Mouse (Mus musculus): ENCODE measurements around the gene Atad5.
"Not testable (repeated sequence)": the region's sequence is repeated elsewhere in the genome, so short reads cannot be mapped to it uniquely, and the experiment has no call there.

Atad5 gene

GRCm38 (mm10) chr11:80088917-80089816 lies at the start of gene Atad5:
Gene Atad5 (plus strand): TSS chr11:80089400.
- peak; percentile 94 for DNase-seq (ENCODE audit: low read depth)

- peak; percentile 75 for DNase-seq (ENCODE audit: low read depth)
These were observed 46.4 kb upstream of the Atad5 start for GRCm38 (mm10) chr11:80042615-80043418.

- no peak for DNase-seq (ENCODE audit: low read depth)
These were observed 45.8 kb upstream of the Atad5 start for GRCm38 (mm10) chr11:80043419-80043817.

GRCm38 (mm10) chr11:80046856-80047255 lies 42.3 kb upstream of the Atad5 start:
- no peak for DNase-seq (ENCODE audit: low read depth)

GRCm38 (mm10) chr11:80050088-80050487 lies 39.1 kb upstream of the Atad5 start:
- DNase-seq (ENCODE audit: low read depth), result peak; percentile 81

GRCm38 (mm10) chr11:80052456-80052855 lies 36.7 kb upstream of the Atad5 start:
- no peak for DNase-seq (ENCODE audit: low read depth)

- DNase-seq (ENCODE audit: low read depth), result no peak
These were observed 36.0 kb upstream of the Atad5 start for GRCm38 (mm10) chr11:80053171-80053570.

- DNase-seq (ENCODE audit: low read depth), result no peak
These were observed 34.5 kb upstream of the Atad5 start for GRCm38 (mm10) chr11:80054659-80055058.

GRCm38 (mm10) chr11:80056141-80056540 lies 33.1 kb upstream of the Atad5 start:
- DNase-seq (ENCODE audit: low read depth), result no peak

GRCm38 (mm10) chr11:80062159-80062558 lies 27.0 kb upstream of the Atad5 start:
- DNase-seq (ENCODE audit: low read depth), result peak; percentile 44

GRCm38 (mm10) chr11:80066373-80066772 lies 22.8 kb upstream of the Atad5 start:
- DNase-seq (ENCODE audit: low read depth), result not testable (repeated sequence)

GRCm38 (mm10) chr11:80067558-80067957 lies 21.6 kb upstream of the Atad5 start:
- no peak for DNase-seq (ENCODE audit: low read depth)

GRCm38 (mm10) chr11:80069815-80070214 lies 19.4 kb upstream of the Atad5 start:
- no peak for DNase-seq (ENCODE audit: low read depth)

- peak; percentile 71 for DNase-seq (ENCODE audit: low read depth)
These were observed 18.2 kb upstream of the Atad5 start for GRCm38 (mm10) chr11:80071039-80071438.

GRCm38 (mm10) chr11:80072365-80072764 lies 16.8 kb upstream of the Atad5 start:
- DNase-seq (ENCODE audit: low read depth), result no peak

- no peak for DNase-seq (ENCODE audit: low read depth)
These were observed 13.5 kb upstream of the Atad5 start for GRCm38 (mm10) chr11:80075608-80076277.

GRCm38 (mm10) chr11:80077784-80078545 lies 11.2 kb upstream of the Atad5 start:
- DNase-seq (ENCODE audit: low read depth), result no peak

GRCm38 (mm10) chr11:80078831-80079230 lies 10.4 kb upstream of the Atad5 start:
- peak; percentile 67 for DNase-seq (ENCODE audit: low read depth)

- DNase-seq (ENCODE audit: low read depth), result no peak
These were observed 9.4 kb upstream of the Atad5 start for GRCm38 (mm10) chr11:80079751-80080150.

GRCm38 (mm10) chr11:80080381-80080825 lies 8.8 kb upstream of the Atad5 start:
- peak; percentile 43 for DNase-seq (ENCODE audit: low read depth)

All from NIH3T3 (cell line).